Mouse (Mus musculus) forebrain, embryonic 14.5 days (tissue): ENCODE results near the gene Eral1. TPM values are rescaled to one million over a fixed set of nuclear protein-coding genes. Genes with fewer than 3 reads are reported as not detected.

ENCODE experiments used
- ATAC-seq: fragments of 200-750 bp; cut with Nextera tagmentation; 2 replicates; pipeline ENCODE4 v1.8.0; 2017; ENCODE audit warnings: mild to moderate bottlenecking, moderate library complexity
- DNase-seq: peaks from one replicate; pipeline ENCODE4 v3.0.0-alpha.2; 2015; ENCODE audit warnings: low spot score
- H3K27ac ChIP-seq: fragments of 300-500 bp; sonication (generic); 2 replicates; pipeline ENCODE4 v1.5.1; 2014; ENCODE audit warnings: low read depth, mild to moderate bottlenecking, control low read depth, low read length, moderate library complexity
- H3K27me3 ChIP-seq: fragments of 300-500 bp; sonication (generic); replicated peaks from 2 replicates; pipeline ENCODE4 v1.6.1; 2014; ENCODE audit warnings: low read length, control low read depth, mixed read lengths; ENCODE audit not compliant: control insufficient read depth, insufficient read depth
- H3K36me3 ChIP-seq: fragments of 300-500 bp; sonication (generic); 2 replicates; pipeline ENCODE4 v1.6.1; 2014; ENCODE audit warnings: low read length, control low read depth; ENCODE audit not compliant: control insufficient read depth, insufficient read depth
- H3K4me1 ChIP-seq: fragments of 300-500 bp; sonication (generic); 2 replicates; pipeline ENCODE4 v1.6.1; 2014; ENCODE audit warnings: antibody characterized with exemption, low read length, control low read depth; ENCODE audit not compliant: control insufficient read depth, insufficient read depth
- H3K4me2 ChIP-seq: fragments of 300-500 bp; sonication (generic); 2 replicates; pipeline ENCODE4 v1.6.1; 2014; ENCODE audit warnings: mild to moderate bottlenecking, control low read depth, low read length
- H3K4me3 ChIP-seq: fragments of 300-500 bp; sonication (generic); 2 replicates; pipeline ENCODE4 v1.5.1; 2014; ENCODE audit warnings: low read depth, low read length, control low read depth
- H3K9ac ChIP-seq: fragments of 300-500 bp; sonication (generic); 2 replicates; pipeline ENCODE4 v1.6.1; 2014; ENCODE audit warnings: mild to moderate bottlenecking, low read length, control low read depth, moderate library complexity
- H3K9me3 ChIP-seq: fragments of 300-500 bp; sonication (generic); replicated peaks from 2 replicates; pipeline ENCODE4 v1.6.1; 2016; ENCODE audit warnings: low read length, control low read depth, mixed read lengths; ENCODE audit not compliant: control insufficient read depth
- WGBS: fragments of 180-500 bp; shearing (Covaris S2); extraction: QIAGEN DNeasy Blood & Tissue Kit; methylation state at CpG from one replicate; pipeline ENCODE4 v1.1.7; 2014; 5-methylcytosine and 5-hydroxymethylcytosine counted together
- polyA plus RNA-seq: library from polyadenylated mRNA; unstranded; fragments of >200 nt; fragmentation: Nextera tagmentation; extraction: Ambion mirVana; gene quantifications from 2 replicates; pipeline ENCODE4 v1.2.1, GENCODE M21; 2014

Eral1 gene
- polyA plus RNA-seq, 1 experiment from 2014 or later = 40.2 TPM

DNA sequence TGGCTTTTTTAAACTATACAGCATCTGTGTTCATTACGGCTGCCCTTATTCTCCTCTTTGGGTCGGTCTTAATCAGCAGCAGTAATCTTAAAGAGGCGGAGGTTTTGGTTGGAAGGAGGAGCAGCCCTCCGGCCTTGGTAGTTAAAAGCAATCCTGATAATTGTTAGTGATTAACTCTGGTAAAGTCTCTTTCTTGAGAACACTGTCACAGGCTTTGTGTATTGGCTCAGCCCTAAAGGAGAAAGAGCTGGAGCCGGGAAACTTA is 35.9 kb upstream of the Eral1 start:
- 1% methylated on average over 5 of the region's 5 CpGs for WGBS
- Histone ChIP-seq H3K4me3 (peak overlapping the region; percentile 76), H3K9ac (peak overlapping the region; percentile 82), H3K4me2 (peak overlapping the region; percentile 71), H3K9me3 (no peaks in the 10 kb centered on the region), H3K4me1 (peaks cover 21% of the 10 kb centered on the region; the same call in 1 of the 2 replicates), H3K36me3 (no peaks in the 10 kb centered on the region), H3K27ac (peak overlapping the region; percentile 93), H3K27me3 (no peaks in the 10 kb centered on the region)
- no peak for ATAC-seq
- no peak for DNase-seq

DNA sequence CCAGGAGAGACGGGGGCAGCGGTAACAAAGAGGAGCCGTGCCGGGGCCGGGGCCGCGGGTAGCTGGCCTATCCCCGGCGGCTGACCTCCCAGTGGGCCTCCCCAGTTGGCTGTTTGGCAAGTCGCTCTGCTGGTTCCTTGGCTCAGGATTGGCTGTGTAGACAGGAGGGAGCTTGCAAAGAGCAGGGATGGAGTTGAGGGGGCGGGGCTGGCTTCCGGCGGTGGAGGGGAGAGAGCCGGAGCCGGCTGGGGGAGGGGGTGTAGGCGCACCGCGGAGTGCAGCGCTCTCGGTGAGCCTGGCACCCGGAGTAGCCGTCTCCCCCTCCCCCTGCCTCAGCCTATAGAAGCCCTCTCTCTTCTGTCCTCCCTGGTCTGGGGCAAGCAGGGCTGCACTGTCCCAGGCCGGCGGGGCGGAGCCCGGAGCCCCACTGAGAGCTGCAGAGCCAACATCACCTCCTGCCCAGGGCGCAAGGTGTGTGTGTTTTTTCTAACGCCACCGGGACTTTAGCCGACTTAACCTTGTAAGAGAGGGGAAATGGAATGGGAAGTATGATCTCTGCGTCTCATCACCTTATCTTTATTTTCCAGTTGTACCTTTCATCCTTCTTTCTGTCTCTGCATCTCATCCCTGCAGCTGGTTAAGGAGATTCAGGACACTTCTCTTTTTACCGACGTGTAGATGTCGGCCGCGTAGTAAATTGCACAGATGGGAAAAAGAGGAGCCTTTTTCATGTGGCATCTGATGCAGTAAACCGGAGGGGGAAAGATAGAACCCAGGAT is 35.4 kb upstream of the Eral1 start:
- no peaks in the 10 kb centered on the region for H3K36me3 ChIP-seq
- ATAC-seq (peak; percentile 99), DNase-seq (peak; percentile 99)
- H3K4me2 ChIP-seq = peak overlapping the region; percentile 71
- peak overlapping the region; percentile 82 for H3K9ac ChIP-seq
- H3K27me3 ChIP-seq = no peaks in the 10 kb centered on the region
- peaks cover 21% of the 10 kb centered on the region; the same call in 1 of the 2 replicates for H3K4me1 ChIP-seq
- H3K27ac ChIP-seq = peak overlapping the region; percentile 93
- H3K4me3 ChIP-seq = peak overlapping the region; percentile 76
- no peaks in the 10 kb centered on the region for H3K9me3 ChIP-seq
- WGBS = under 1% methylated on average over 36 of the region's 37 CpGs

DNA sequence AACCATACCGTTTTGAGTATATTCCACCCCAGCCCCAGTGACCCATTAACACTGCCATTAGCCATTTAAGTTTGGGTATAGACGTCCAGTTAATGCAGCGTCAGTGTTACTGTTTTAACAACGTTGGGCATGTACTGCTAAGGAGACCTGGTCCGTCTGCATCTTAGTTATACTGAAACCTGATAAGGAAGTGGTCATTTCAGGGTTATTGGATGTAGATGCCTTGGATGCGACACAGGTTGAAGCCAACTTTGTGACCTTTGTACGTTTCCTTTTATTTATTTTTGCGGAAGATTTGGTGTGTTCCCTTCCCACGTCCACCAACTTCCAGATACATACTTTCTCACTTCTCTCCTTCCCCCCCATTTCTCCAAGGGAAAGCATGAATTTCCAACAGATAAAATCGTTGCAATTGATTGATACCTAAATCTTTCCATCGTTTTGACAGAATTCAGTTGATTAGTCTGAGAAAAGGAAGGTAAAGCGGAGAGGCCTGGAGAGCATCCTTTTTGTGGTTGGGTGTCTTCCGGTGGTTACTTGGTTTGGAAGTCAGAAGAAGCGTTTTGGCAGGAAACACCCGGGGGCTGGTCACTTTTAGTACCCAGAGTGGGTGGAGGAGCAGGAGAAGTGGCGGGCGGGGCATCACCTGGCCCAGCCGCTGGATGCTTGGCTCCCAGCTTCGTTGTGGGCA is 34.6 kb upstream of the Eral1 start:
- no peaks in the 10 kb centered on the region for H3K36me3 ChIP-seq
- ATAC-seq (no peak), DNase-seq (no peak)
- peak overlapping the region; percentile 93 for H3K27ac ChIP-seq
- peak overlapping the region; percentile 71 for H3K4me2 ChIP-seq
- H3K4me1 ChIP-seq = peaks cover 21% of the 10 kb centered on the region; the same call in 1 of the 2 replicates
- 10% methylated on average over 19 of the region's 19 CpGs for WGBS
- H3K9ac ChIP-seq = peak overlapping the region; percentile 82
- H3K4me3 ChIP-seq = peak overlapping the region; percentile 76
- H3K27me3 ChIP-seq = no peaks in the 10 kb centered on the region
- H3K9me3 ChIP-seq = no peaks in the 10 kb centered on the region

DNA sequence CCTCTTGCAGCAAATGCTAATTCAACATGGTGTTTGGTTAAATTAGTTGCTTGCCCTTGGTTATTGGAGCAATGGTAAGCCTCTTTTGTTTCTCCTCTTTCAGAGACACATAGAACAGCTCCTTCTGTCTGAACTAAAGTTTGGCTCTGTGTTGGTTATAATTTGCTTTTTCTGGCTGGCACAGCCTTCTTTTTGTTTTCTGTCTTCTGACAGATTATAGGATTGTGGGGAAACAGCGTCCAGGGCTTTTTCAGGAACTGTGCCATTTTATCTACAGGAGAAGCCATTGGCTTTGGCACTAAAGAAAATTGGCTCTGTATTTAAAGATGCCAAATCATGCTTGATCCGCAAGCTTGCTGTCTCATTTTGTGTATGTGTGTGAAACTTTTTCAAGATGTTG is 33.4 kb upstream of the Eral1 start:
- Histone ChIP-seq H3K4me2 (0 out of 2 replicates have a peak overlapping the region, but pooled peaks have one; percentile 71), H3K4me1 (peaks cover 21% of the 10 kb centered on the region; the same call in 1 of the 2 replicates), H3K27me3 (no peaks in the 10 kb centered on the region), H3K9ac (no peak overlapping the region), H3K36me3 (no peaks in the 10 kb centered on the region), H3K27ac (0 out of 2 replicates have a peak overlapping the region, but pooled peaks have one; percentile 33), H3K9me3 (no peaks in the 10 kb centered on the region), H3K4me3 (no peak overlapping the region)
- 19% methylated on average over 2 of the region's 2 CpGs for WGBS
- peak; percentile 86 for DNase-seq
- no peak for ATAC-seq

DNA sequence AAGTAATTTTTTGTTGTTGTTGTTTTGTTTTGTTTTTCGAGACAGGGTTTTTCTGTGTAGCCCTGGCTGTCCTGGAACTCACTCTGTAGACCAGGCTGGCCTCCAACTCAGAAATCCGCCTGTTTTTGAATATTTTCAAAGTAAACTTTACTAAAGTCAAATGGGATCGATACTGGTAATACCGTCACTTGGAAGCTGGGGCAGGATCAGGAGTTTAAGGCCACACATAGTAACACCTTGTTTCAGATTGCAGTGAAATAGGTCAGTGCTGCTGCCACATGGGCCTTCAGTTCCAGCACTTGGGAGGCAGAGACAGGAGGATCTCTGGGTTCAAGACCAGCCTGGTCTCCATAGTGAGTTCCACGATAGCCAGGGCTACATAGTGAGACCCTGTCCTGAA is 24.3 kb upstream of the Eral1 start:
- no peak overlapping the region for H3K9ac ChIP-seq
- H3K27me3 ChIP-seq = no peaks in the 10 kb centered on the region
- H3K4me1 ChIP-seq = no peaks in the 10 kb centered on the region
- DNase-seq (no peak), ATAC-seq (no peak)
- no peak overlapping the region for H3K27ac ChIP-seq
- H3K4me3 ChIP-seq = no peak overlapping the region
- no peaks in the 10 kb centered on the region for H3K9me3 ChIP-seq
- no peak overlapping the region for H3K4me2 ChIP-seq
- 96% methylated on average over 5 of the region's 5 CpGs for WGBS
- H3K36me3 ChIP-seq = 0 out of 2 replicates have a peak, but pooled peaks cover 3% of the 10 kb centered on the region

DNA sequence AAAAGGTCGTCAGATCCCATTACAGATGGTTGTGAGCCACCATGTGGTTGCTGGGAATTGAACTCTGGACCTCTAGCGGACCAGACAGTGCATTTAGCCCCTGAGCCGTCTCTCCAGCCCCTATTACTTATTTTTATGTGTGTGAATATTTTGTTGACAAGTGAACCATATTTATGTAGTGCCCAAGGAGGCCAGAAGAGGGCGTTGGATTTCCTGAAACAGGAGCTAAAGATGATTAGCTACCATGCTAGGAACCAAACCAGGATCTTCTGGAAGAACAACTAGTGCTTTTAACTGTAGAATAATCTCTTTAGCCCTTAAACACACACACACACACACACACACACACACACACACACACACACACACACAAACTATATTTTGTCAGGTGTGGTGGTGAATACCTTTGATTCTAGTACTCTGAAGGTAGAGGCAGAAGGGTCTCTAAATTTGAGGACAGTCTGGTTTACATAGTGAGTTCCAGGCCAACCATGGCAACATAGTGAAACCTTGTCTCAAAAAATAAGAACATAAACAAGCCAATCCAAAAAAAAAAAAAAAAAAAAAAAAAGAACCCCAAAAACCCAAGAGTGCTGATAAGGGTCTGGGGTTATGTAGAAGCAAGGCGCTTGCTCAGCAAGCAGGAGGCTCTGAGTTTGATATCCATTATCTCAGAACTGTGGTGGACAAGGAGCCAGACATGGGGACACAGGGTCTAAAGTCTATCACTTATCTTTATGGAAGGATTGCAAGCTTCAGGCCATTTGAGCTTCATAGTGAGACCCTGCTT is 23.0 kb upstream of the Eral1 start:
- Histone ChIP-seq H3K4me1 (no peaks in the 10 kb centered on the region), H3K36me3 (0 out of 2 replicates have a peak, but pooled peaks cover 3% of the 10 kb centered on the region), H3K27me3 (no peaks in the 10 kb centered on the region), H3K4me3 (no peak overlapping the region), H3K9me3 (no peaks in the 10 kb centered on the region), H3K4me2 (no peak overlapping the region), H3K9ac (no peak overlapping the region), H3K27ac (no peak overlapping the region)
- ATAC-seq (no peak), DNase-seq (no peak)
- WGBS = 69% methylated on average over 5 of the region's 5 CpGs

DNA sequence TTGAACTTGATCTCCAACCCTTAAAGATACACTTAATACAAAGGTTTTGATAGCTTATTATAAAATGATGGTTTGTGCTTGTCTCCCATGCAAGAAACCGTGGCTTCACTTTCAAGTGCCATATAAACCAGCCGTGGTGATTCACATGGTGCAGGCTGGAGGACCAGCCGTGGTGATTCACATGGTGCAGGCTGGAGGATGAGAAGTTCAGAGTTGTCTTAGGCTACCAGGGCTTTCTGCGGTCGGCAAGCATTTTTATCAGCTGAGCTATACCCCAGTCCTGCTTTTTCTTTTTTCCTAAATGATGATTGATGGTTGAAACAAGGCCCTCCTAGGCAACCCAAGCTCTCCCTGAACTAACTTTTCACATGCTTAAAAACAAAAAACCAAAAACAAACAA is 22.0 kb upstream of the Eral1 start:
- no peak overlapping the region for H3K27ac ChIP-seq
- DNase-seq (no peak), ATAC-seq (no peak)
- no peaks in the 10 kb centered on the region for H3K4me1 ChIP-seq
- H3K9me3 ChIP-seq = no peaks in the 10 kb centered on the region
- no peak overlapping the region for H3K9ac ChIP-seq
- WGBS = 93% methylated on average over 5 of the region's 5 CpGs
- H3K27me3 ChIP-seq = no peaks in the 10 kb centered on the region
- H3K4me2 ChIP-seq = no peak overlapping the region
- no peak overlapping the region for H3K4me3 ChIP-seq
- H3K36me3 ChIP-seq = no peaks in the 10 kb centered on the region

DNA sequence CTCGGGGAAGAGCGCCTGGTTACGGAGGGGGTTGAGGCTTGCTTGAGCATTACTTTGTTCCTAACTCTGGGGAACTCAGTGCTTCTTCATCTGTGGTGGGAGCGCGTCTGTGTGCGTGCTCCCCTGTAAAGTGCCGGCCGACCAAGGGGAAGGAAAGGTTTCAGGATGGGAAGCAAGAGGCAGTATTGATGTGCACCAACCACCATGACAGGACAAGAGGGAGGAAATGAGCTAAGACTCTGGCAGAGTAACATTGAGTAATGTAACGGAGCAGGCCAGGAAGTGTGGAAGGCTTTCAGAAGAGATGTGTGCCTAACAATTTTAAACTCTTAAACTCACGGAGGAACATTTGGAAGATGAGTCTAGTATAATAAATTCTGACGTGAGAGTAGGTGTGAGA is 20.6 kb upstream of the Eral1 start:
- H3K9me3 ChIP-seq = no peaks in the 10 kb centered on the region
- no peaks in the 10 kb centered on the region for H3K36me3 ChIP-seq
- H3K4me2 ChIP-seq = no peak overlapping the region
- no peak overlapping the region for H3K9ac ChIP-seq
- no peaks in the 10 kb centered on the region for H3K27me3 ChIP-seq
- H3K4me1 ChIP-seq = peaks cover 10% of the 10 kb centered on the region
- ATAC-seq (no peak), DNase-seq (no peak)
- no peak overlapping the region for H3K4me3 ChIP-seq
- H3K27ac ChIP-seq = no peak overlapping the region
- 92% methylated on average over 11 of the region's 11 CpGs for WGBS
